Mouse (Mus musculus) T-helper 2 cell (primary cell): Measurements from ENCODE around the gene Sgcb.
"Not testable (repeated sequence)": the region's sequence is repeated elsewhere in the genome, so short reads cannot be mapped to it uniquely, and the experiment has no call there.

Source experiments
- in situ Hi-C: fragments of 300-600 bp; cut with MboI, MseI; formaldehyde crosslinking; loops from one replicate; pipeline ENCODE4 v1.15.1; 2025; ENCODE audit warnings: high pct_unique_total_duplicates

Sgcb gene

GRCm38 (mm10) chr5:73633141-73633540 lies 14.4 kb downstream of the Sgcb start:
- in situ Hi-C loops, result loop anchor here (10.0 kb wide), 1 partner anchor 1852 kb away; no protein-coding TSS in a partner anchor

GRCm38 (mm10) chr5:73632291-73632690 lies 15.3 kb downstream of the Sgcb start, which contains the start of gene Lrrc66:
Lrrc66 (minus strand) TSS chr5:73632526.
- in situ Hi-C loops, result loop anchor here (10.0 kb wide), 1 partner anchor 1853 kb away; no protein-coding TSS in a partner anchor

DNA sequence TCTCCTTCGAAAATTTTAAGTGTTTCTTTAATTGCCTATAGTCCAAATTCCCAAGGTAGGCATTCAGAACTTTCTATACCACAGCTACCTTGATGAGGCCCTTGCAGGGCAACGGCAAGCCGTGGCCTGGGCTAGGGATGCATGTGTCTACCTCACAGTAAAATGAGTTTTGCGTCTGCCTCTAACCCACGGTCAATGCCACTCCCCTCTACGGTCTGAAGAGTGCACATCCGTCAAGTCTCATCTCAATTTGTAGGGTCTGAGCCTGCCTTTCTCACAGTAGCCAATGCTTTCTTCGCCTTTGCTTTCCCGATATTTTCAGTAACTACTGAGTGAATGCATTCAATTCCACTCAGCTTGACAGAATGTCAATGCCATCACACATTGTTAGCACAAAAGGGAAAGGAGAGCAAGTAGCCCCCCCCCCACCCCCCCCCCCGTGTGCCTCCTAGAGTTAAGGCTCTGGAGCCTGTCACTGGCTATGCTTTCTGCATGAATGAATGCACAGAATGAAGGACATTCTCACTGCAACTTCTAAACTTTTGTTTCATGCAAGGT lies 16.5 kb downstream of the Sgcb start:
- in situ Hi-C loops, result loop anchor here (10.0 kb wide), 1 partner anchor 1854 kb away; no protein-coding TSS in a partner anchor

DNA sequence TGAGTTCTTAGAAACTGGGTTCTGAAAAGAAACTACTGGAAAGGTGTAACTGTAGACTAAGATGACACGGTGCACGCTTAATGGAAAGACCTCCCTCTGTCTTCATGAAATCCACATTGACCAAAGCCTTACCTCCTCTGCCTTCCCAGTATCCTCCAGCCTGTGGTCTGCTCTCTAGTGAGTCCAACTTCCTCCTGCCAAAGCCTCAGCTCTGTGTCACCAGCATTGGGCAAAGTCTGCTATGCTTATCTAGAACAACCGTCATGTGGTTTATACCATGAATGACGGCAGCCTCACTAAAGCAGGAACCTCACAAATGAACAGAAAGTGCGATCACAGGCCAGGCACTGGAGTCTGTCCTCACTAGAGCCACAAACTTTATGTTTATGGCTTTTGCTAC lies 17.4 kb downstream of the Sgcb start:
- in situ Hi-C loops, result loop anchor here (10.0 kb wide), 1 partner anchor 1855 kb away; no protein-coding TSS in a partner anchor

- in situ Hi-C loops, result loop anchor here (5.0 kb wide), 1 partner anchor 196 kb away; no protein-coding TSS in a partner anchor
These were observed 19.6 kb downstream of the Sgcb start for GRCm38 (mm10) chr5:73627991-73628390.

DNA sequence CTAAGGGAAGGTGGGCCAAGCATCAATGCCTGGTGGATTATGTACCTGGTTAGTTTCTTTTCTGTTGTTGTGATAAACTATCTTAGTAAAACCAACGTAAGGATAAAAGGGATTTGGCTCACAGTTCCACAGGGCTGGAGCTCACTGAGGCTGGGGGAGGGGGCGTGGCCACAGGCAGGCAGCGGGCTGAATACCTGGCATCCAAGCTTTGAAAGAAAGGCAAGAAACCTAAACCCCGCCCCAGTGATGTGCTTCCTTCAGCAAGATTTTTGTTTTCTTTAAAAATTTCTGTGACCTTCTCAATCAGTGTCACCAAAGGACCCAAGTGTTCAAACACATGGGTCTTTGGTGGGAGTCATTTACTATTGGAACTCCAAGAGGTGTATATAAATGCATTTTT lies 20.0 kb downstream of the Sgcb start:
- in situ Hi-C loops, result loop anchor here (5.0 kb wide), 1 partner anchor 195 kb away; no protein-coding TSS in a partner anchor

DNA sequence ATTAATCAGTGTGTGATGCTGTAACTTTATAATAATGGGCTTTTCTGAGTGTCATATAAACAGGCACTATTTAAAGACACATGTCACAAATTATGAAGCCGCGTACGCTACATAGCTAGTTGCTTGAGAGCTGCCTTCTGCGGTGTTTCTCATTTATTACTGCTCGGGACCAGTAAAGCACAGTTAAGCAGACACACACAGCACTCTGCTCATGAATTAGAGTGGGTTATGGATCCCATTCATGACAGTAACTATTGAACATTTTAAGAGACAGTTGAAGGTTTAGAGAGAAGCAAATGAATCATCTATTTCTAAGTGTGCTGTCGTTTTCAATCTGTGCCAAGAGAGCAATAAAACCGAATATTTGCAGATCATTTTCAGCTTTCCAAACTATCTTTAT lies 20.7 kb downstream of the Sgcb start:
- in situ Hi-C loops, result loop anchor here (5.0 kb wide), 1 partner anchor 195 kb away; no protein-coding TSS in a partner anchor

DNA sequence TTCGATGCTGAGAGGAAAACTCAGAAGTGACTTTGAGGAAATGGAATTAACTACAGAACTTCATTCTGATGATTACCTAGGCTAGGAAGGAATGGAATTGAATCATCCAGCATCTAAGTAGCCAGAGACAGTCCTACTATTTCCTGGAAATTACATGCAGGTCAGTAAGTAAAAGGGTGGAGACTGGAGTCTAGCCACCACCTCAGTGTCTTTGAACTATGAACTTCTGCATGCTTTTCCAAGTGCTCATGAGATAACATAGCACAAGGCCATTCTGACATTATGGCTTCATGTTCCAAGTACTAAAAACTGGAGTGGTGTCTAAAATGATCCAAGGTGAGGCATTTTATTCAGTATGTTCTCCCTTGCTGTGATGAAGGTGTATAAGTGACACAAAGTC lies 22.1 kb downstream of the Sgcb start:
- in situ Hi-C loops, result loop anchor here (5.0 kb wide), 1 partner anchor 193 kb away; no protein-coding TSS in a partner anchor

GRCm38 (mm10) chr5:73618969-73619368 lies 28.6 kb downstream of the Sgcb start:
- in situ Hi-C loops, result loop anchor here (5.0 kb wide), 1 partner anchor 77 kb away; no protein-coding TSS in a partner anchor

DNA sequence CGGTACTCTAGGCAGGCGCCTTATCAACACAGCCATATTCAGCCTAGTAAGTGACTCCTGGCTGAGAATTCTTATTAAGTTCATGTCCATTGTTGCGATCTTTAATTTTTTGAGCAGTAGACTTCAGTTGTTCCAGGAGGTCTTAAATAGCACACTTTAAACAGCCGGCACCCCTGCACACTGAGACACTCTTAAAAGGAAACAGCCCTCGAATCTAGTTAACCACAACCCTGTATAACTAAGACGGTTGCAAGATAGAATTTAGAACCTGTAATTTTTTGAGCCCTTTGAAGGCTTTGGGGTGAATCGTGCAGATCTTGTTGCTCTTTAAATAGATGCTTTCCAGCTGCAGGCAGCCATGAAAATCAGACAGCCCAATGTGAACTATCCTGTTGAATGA lies 32.4 kb downstream of the Sgcb start:
- in situ Hi-C loops, result loop anchor here (5.0 kb wide), 1 partner anchor 73 kb away; no protein-coding TSS in a partner anchor

DNA sequence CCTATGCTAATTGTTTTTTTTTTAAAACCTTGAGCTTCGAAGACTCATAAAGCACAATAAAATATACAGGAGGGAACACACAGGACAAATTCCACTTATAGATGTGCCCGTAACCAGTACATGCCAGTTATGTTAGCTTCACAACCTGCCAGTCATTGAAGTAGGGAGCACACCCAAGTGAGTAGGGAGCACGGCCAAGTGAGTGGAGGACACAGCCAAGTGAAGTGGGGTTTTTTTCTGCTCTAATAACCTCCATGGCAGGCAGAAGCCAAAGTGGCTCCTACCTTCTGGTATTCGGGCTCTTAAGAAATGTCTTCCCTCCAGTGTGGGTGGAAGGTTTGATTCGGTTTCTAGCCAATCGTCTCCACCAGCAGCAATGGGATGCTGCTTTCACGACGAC lies 34.3 kb downstream of the Sgcb start:
- in situ Hi-C loops, result no loop called here

DNA sequence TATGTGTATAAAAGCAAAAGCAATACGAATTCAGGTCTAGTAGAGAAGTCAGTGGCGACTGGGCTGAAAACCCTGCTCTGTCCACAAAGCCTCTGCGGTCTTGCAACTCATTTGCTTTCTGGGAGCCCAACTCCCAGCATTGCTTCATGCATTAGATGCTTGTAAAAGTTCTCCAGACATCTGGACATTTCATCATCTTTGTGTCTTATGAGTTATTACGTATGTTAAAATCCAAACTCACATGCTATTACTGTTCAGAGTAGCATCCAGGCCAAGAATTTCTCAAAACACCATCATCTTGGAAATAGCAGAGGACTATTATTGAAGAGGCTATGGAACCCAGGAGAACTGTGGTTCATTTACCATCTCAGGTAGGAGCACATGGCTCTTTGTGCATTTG lies 36.5 kb downstream of the Sgcb start:
- in situ Hi-C loops, result no loop called here

- in situ Hi-C loops, result no loop called here
These were observed 42.6 kb downstream of the Sgcb start for GRCm38 (mm10) chr5:73604964-73605363.

- in situ Hi-C loops, result no loop called here
These were observed 43.0 kb downstream of the Sgcb start for GRCm38 (mm10) chr5:73604542-73604941.

DNA sequence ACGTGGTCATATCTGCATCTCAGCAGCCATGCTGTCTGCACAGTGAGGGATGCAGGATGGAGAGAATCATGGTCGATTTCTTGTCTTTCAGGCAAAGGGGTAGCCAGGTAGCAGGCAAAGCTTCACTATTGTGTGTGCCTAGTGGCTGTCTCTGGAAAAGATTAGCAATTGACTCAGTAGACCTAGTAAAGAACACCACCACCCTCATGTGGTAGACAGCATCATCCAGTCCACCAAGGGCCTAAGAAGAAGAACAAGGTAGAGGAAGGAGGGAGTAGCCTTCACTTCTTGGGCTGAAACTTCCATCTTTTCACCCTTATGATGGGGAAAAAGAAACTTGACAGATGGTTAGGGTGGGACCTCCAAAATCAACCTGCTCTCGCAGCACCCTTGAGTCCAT lies 44.7 kb downstream of the Sgcb start:
- in situ Hi-C loops, result no loop called here

DNA sequence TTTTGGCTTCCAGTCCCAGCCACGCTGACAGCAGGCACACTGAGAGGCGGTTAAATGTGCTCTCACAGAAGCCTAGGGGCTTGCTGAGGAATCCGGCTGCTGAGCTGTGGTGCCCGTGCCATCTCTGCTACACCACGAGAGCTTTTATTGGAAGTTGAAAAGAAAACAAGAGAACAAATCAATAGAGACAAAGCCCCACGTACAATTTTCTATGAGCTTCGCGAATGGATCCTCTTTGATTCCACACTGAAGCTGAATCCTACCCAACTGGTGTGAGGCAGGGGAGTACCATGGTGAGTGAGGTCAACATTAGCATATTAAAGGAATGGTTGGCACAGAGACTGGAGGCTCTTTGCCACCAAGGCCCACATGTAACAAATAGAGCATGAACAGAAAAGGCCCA lies 46.2 kb downstream of the Sgcb start:
- in situ Hi-C loops, result no loop called here

GRCm38 (mm10) chr5:73599991-73600390 lies 47.6 kb downstream of the Sgcb start:
- in situ Hi-C loops, result no loop called here

DNA sequence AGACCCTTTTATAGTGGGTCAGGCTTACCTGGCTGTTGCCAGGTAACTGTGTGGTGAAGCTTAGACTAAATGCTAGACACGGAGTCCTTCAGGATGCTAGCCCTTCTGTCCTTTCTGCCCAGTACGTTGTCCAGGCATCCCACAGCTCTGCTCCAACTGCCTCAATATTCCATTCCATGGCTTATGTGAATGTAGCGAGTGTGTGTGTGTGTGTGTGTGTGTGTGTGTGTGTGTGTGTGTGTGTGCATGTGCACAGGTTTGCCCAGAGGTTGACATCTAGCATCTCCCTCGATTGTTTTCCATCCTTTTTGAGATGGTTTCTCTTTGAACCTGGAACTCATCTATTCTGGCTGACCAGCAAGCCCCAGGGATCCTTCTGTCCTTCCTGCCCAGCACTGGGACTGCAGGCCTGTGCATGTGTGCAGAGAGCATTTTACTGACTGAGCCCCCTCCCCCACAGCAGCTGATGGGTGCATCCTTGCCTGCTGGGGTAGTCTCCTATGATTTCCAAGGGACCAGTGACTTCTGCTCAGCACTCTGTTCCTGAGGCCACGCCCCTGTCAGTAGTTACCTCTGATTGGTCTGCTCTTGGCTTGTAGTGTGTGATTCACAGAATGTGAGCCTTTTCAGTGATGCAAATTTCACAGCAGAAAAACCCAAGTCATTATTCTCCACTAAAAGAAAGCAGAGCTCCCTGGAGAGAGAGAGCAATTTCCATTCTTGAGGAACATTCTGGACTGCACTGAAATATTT lies 48.5 kb downstream of the Sgcb start:
- in situ Hi-C loops, result no loop called here

DNA sequence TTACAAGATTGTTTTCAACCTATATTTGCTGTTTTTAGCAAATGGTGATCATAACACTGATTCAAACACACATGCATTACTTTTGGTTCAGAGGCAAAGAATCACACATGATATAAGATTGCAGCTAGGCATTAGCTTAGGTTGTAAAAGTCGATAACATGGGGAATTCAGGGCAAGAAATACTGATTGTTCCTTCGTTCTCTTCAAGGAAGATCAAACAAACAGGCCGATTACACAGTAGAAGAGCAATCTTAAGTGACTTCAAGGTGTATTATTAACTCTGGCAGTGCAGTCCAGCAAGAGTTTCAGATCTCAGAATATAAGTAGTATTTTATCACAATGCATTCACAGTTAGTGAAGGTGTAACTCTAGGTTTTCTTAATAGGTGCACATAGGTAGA lies 60.5 kb downstream of the Sgcb start:
- in situ Hi-C loops, result no loop called here

DNA sequence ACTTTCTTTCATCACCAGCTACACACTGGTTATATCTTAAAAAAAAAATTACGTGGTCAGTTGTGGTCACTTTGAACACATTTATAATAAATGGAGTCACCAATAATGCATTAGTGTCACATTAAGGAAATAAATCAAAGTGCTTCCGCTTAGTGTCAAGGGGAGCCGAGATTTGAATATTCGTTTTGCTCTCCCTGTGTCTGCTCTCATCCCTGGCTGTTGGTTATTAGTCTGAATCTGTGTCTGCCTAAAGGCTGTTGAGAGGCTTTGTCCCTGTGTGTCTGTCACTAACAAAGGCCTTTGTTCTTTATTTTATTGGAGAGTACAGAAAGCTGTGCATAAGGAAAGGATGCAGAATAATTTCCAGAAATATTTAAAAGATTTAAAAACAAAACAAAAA lies 61.0 kb downstream of the Sgcb start:
- in situ Hi-C loops, result no loop called here

- in situ Hi-C loops, result no loop called here
These were observed 62.1 kb downstream of the Sgcb start for GRCm38 (mm10) chr5:73585212-73586115.

- in situ Hi-C loops, result not testable (repeated sequence)
These were observed 63.6 kb downstream of the Sgcb start for GRCm38 (mm10) chr5:73584011-73584410.
